Mouse (Mus musculus) thymus, adult 2 months (tissue): ENCODE data around the gene Ccni. TPM values are rescaled to one million over a fixed set of nuclear protein-coding genes. Genes with fewer than 3 reads are reported as not detected.

Experiments
- DNase-seq: peaks from one replicate; pipeline ENCODE4 v3.0.0; 2021
- H3K27ac ChIP-seq: fragments of 200-500 bp; 2 replicates; pipeline ENCODE4 v1.5.1; 2012; ENCODE audit warnings: low read length, control low read depth; ENCODE audit not compliant: control insufficient read depth, insufficient read depth
- H3K27me3 ChIP-seq: fragments of 200-500 bp; 2 replicates; pipeline ENCODE4 v1.6.1; 2012; ENCODE audit warnings: mild to moderate bottlenecking, low read length, moderate library complexity, mixed read lengths; ENCODE audit not compliant: control insufficient read depth, insufficient read depth
- H3K36me3 ChIP-seq: fragments of 200-500 bp; 2 replicates; pipeline ENCODE4 v1.6.1; 2012; ENCODE audit warnings: mild to moderate bottlenecking, low read length, moderate library complexity; ENCODE audit not compliant: control insufficient read depth, insufficient read depth
- H3K4me1 ChIP-seq: fragments of 200-500 bp; replicated peaks from 2 replicates; pipeline ENCODE4 v1.6.1; 2012; ENCODE audit warnings: low read length; ENCODE audit not compliant: control insufficient read depth, insufficient read depth
- H3K4me3 ChIP-seq: fragments of 200-500 bp; 2 replicates; pipeline ENCODE4 v1.5.1; 2012; ENCODE audit warnings: mild to moderate bottlenecking, low read length, control low read depth, moderate library complexity; ENCODE audit not compliant: control insufficient read depth, insufficient read depth
- CTCF ChIP-seq: fragments of 200-500 bp; IDR thresholded peaks from 2 replicates; pipeline ENCODE4 v1.5.1; 2012; ENCODE audit warnings: mild to moderate bottlenecking, control low read depth, low read length, moderate library complexity, borderline replicate concordance; ENCODE audit not compliant: control insufficient read depth, poor library complexity, insufficient read depth; ENCODE audit errors: extremely low read depth
- POLR2A ChIP-seq: fragments of 200-500 bp; IDR thresholded peaks from 2 replicates; pipeline ENCODE4 v1.6.1; 2012; ENCODE audit warnings: mild to moderate bottlenecking, low read length, control low read depth, moderate library complexity; ENCODE audit not compliant: control insufficient read depth, poor library complexity, insufficient read depth; ENCODE audit errors: extremely low read depth
- WGBS: fragments of 180-500 bp; shearing (Covaris S2); methylation state at CpG from one replicate; pipeline ENCODE4 v1.1.7; 2018; 5-methylcytosine and 5-hydroxymethylcytosine counted together
- polyA plus RNA-seq: library from polyadenylated mRNA; depleted of rRNA; stranded (reverse); fragments of >200 nt; gene quantifications from 2 replicates; pipeline ENCODE4 v1.2.3, GENCODE M21; 2012; rRNA removed

Ccni gene
- polyA plus RNA-seq = 121 and 155 TPM in 2 replicates

- TF ChIP-seq POLR2A = peak; percentile 81
- TF ChIP-seq CTCF = 0 out of 2 replicates have a peak, but pooled peaks have one; percentile 5
- DNase-seq = peak; percentile 95
- Histone ChIP-seq H3K4me1 (no peaks in the 10 kb centered on the region), H3K36me3 (peaks cover 7% of the 10 kb centered on the region; the same call in 1 of the 2 replicates), H3K4me3 (peak within 1 kb of the TSS; percentile 96), H3K27me3 (no peaks in the 10 kb centered on the region), H3K27ac (peak within 1 kb of the TSS; percentile 95)
- under 1% methylated on average over 79 of the region's 79 CpGs for WGBS
Measured at GRCm38 (mm10) chr5:93206109-93207005, at the start of gene Ccni, which contains the start of gene 2010109A12Rik. Gene Ccni, minus strand, starts transcription at chr5:93206495. Gene 2010109A12Rik, plus strand, starts transcription at chr5:93206518.

- Histone ChIP-seq H3K4me3 (no peak overlapping the region), H3K4me1 (no peaks in the 10 kb centered on the region), H3K27ac (no peak overlapping the region; the same call in 1 of the 2 replicates), H3K36me3 (no peaks in the 10 kb centered on the region), H3K27me3 (no peaks in the 10 kb centered on the region)
- 53% methylated on average over 5 of the region's 5 CpGs for WGBS
- DNase-seq = no peak
- no peak for TF ChIP-seq CTCF
- TF ChIP-seq POLR2A = no peak
Measured at GRCm38 (mm10) chr5:93255759-93256265, 49.5 kb upstream of the Ccni start.

- no peak overlapping the region for H3K27ac ChIP-seq
- no peak for DNase-seq
- no peak for TF ChIP-seq CTCF
- TF ChIP-seq POLR2A = no peak
- no peaks in the 10 kb centered on the region for H3K27me3 ChIP-seq
- no peaks in the 10 kb centered on the region for H3K36me3 ChIP-seq
- H3K4me3 ChIP-seq = no peak overlapping the region
- H3K4me1 ChIP-seq = no peaks in the 10 kb centered on the region
- 94% methylated on average over 12 of the region's 12 CpGs for WGBS
Measured at GRCm38 (mm10) chr5:93251001-93251760, 44.9 kb upstream of the Ccni start.

GRCm38 (mm10) chr5:93249940-93250578 lies 43.8 kb upstream of the Ccni start:
- Histone ChIP-seq H3K27ac (no peak overlapping the region), H3K4me1 (no peaks in the 10 kb centered on the region), H3K36me3 (no peaks in the 10 kb centered on the region), H3K27me3 (no peaks in the 10 kb centered on the region), H3K4me3 (no peak overlapping the region)
- 91% methylated on average over 6 of the region's 6 CpGs for WGBS
- TF ChIP-seq POLR2A (no peak), CTCF (no peak)
- DNase-seq = no peak

- Histone ChIP-seq H3K27me3 (no peaks in the 10 kb centered on the region), H3K27ac (no peak overlapping the region), H3K36me3 (no peaks in the 10 kb centered on the region), H3K4me3 (no peak overlapping the region), H3K4me1 (no peaks in the 10 kb centered on the region)
- DNase-seq = no peak
- TF ChIP-seq CTCF (no peak), POLR2A (no peak)
- 69% methylated on average over 2 of the region's 2 CpGs for WGBS
Measured at GRCm38 (mm10) chr5:93245280-93245679, 39.0 kb upstream of the Ccni start.
